Mouse (Mus musculus): ENCODE results near the gene Babam2.

- TF ChIP-seq CTCF (IDR thresholded peaks at IDR 0.05; ENCODE audit: low read depth) (no peak), EP300 (IDR thresholded peaks at IDR 0.05; ENCODE audit: low read depth) (no peak)
Measured at GRCm38 (mm10) chr5:31827896-31828295, 130.4 kb downstream of the Babam2 start.
